8 mouse cellular contexts compared by ENCODE assay signal in the genomic region with DNA sequence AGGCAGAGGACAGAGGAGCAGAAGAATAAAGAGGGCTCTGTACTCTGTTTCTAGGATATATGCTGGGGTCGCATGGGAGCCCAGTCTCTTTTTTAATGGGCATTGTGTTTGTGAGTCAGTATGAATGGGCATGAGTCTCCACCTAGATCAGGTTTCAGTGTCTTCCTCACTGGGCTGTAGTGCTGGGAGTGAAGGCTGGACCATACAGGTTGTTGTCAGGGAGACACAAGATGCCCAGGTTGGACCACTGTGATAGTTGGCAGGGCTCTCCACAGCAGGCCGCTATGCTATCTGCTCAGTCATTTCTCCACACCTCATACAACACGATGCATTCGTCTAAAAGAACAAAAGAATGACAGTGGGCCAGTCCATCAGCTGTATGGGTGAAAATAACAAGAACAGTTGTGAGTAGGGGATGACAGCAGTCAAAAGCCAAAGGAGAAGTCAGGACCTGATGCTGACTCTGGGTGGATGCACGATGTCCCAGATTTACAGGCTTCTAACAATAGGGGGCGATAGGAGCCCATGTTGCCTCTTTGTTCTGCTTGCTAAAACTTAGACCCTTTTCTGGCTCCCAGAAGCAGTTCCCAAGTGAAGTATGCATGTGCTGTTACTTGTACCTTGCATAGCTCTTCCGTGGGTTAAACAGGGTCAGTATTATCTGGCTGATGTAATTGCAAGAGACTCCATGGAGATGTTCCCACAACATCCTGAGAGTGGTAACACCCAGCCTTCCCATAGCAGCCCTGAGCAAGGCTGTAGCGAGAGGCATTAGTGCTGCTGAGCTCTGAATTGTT.
DNase-seq lines count a peak whose midpoint lies in the region; ATAC-seq and TF ChIP-seq lines count a peak whose summit lies in the region.

No protein-coding gene starts in this region.

- no peak for TF ChIP-seq POLR2A in brain, embryonic 14.5 days (IDR thresholded peaks at IDR 0.05; ENCODE audit: borderline replicate concordance, extremely low read depth, insufficient read depth, insufficient read length, poor library complexity, severe bottlenecking)

- peak; percentile 36 to 58 for DNase-seq in left cerebral cortex, adult 18-20 months (ENCODE audit: low spot score in 2 of 2)
- DNase-seq in left cerebral cortex, adult 11 months (ENCODE audit: low spot score): no peak
- DNase-seq in brain, embryonic 14.5 days (ENCODE audit: low read depth): peak; percentile 77
- peak; percentile 58 for DNase-seq in embryo, embryonic 10 days (ENCODE audit: low spot score)
- peak; percentile 39 to 76 for DNase-seq in layer of hippocampus, adult 18-20 months (ENCODE audit: low spot score in 2 of 2)
- peak; percentile 21 for DNase-seq in right cerebral cortex, postnatal 25 days
- DNase-seq in gastrocnemius, postnatal 14 days: no peak

- TF ChIP-seq CTCF in brain, embryonic 14.5 days (IDR thresholded peaks at IDR 0.05; ENCODE audit: borderline replicate concordance, extremely low read depth, insufficient read depth, insufficient read length): peak; percentile 71; the same call in 1 of the 2 replicates

- intact Hi-C loops in gastrocnemius, postnatal 14 days (cut with DNase I; ENCODE audit: low total_unique reads): no loop called here

- no peak for ATAC-seq in erythroblast, adult 5-6 weeks (replicated peaks; ENCODE audit: low FRiP score, poor library complexity, severe bottlenecking)

Comparison
In these comparisons a context has a peak if more than half of its experiments do, and no peak if none do; other contexts are left out.
1. DNase-seq: peak in left cerebral cortex, adult 18-20 months (2 of 2), brain, embryonic 14.5 days (single experiment), embryo, embryonic 10 days (single experiment), layer of hippocampus, adult 18-20 months (2 of 2) and right cerebral cortex, postnatal 25 days (single experiment); none in left cerebral cortex, adult 11 months (single experiment) and gastrocnemius, postnatal 14 days (single experiment).